Mouse (Mus musculus): ENCODE results near the gene Spg7.
"Not testable (repeated sequence)": the region's sequence is repeated elsewhere in the genome, so short reads cannot be mapped to it uniquely, and the experiment has no call there.

Gene Spg7

GRCm38 (mm10) chr8:123097786-123098584 is 35.2 kb downstream of the Spg7 start:
- DNase-seq (ENCODE audit: low read depth), result no peak

GRCm38 (mm10) chr8:123100288-123100687 is 37.5 kb downstream of the Spg7 start:
- DNase-seq (ENCODE audit: low read depth), result no peak

- no peak for DNase-seq (ENCODE audit: low read depth)
These were observed 38.5 kb downstream of the Spg7 start for GRCm38 (mm10) chr8:123101244-123101643.

GRCm38 (mm10) chr8:123101735-123102685 is 39.3 kb downstream of the Spg7 start, which contains the start of gene Rpl13:
Gene Rpl13, plus strand, starts transcription at chr8:123102350.
- DNase-seq (ENCODE audit: low read depth), result peak; percentile 84

- DNase-seq (ENCODE audit: low read depth), result not testable (repeated sequence)
These were observed 40.1 kb downstream of the Spg7 start for GRCm38 (mm10) chr8:123102855-123103254.

GRCm38 (mm10) chr8:123103285-123103684 is 40.5 kb downstream of the Spg7 start:
- no peak for DNase-seq (ENCODE audit: low read depth)

- no peak for DNase-seq (ENCODE audit: low read depth)
These were observed 41.5 kb downstream of the Spg7 start for GRCm38 (mm10) chr8:123104046-123104767.

- no peak for DNase-seq (ENCODE audit: low read depth)
These were observed 43.0 kb downstream of the Spg7 start for GRCm38 (mm10) chr8:123105553-123106326.

GRCm38 (mm10) chr8:123106531-123106930 is 43.8 kb downstream of the Spg7 start:
- DNase-seq (ENCODE audit: low read depth), result no peak

GRCm38 (mm10) chr8:123108010-123108409 is 45.3 kb downstream of the Spg7 start:
- DNase-seq (ENCODE audit: low read depth), result no peak

GRCm38 (mm10) chr8:123108953-123109352 is 46.2 kb downstream of the Spg7 start:
- DNase-seq (ENCODE audit: low read depth), result no peak

- peak; percentile 65 for DNase-seq (ENCODE audit: low read depth)
These were observed 47.9 kb downstream of the Spg7 start for GRCm38 (mm10) chr8:123110649-123111048.

GRCm38 (mm10) chr8:123112892-123113291 is 50.1 kb downstream of the Spg7 start:
- no peak for DNase-seq (ENCODE audit: low read depth)

- no peak for DNase-seq (ENCODE audit: low read depth)
These were observed 51.2 kb downstream of the Spg7 start for GRCm38 (mm10) chr8:123113908-123114469.

- DNase-seq (ENCODE audit: low read depth), result no peak
These were observed 51.9 kb downstream of the Spg7 start for GRCm38 (mm10) chr8:123114644-123115043.

- DNase-seq (ENCODE audit: low read depth), result no peak
These were observed 54.5 kb downstream of the Spg7 start, which contains the start of gene Cpne7 for GRCm38 (mm10) chr8:123117127-123117731. Gene Cpne7, plus strand, starts transcription at chr8:123117374.

- DNase-seq (ENCODE audit: low read depth), result no peak
These were observed 55.0 kb downstream of the Spg7 start for GRCm38 (mm10) chr8:123117744-123118143.

- no peak for DNase-seq (ENCODE audit: low read depth)
These were observed 59.3 kb downstream of the Spg7 start for GRCm38 (mm10) chr8:123122059-123122458.

- DNase-seq (ENCODE audit: low read depth), result no peak
These were observed 59.9 kb downstream of the Spg7 start for GRCm38 (mm10) chr8:123122670-123123069.

- DNase-seq (ENCODE audit: low read depth), result no peak
These were observed 63.6 kb downstream of the Spg7 start for GRCm38 (mm10) chr8:123126193-123126816.
